Mouse (Mus musculus): ENCODE measurements around the gene Zmynd10.
"Not testable (repeated sequence)": the region's sequence is repeated elsewhere in the genome, so short reads cannot be mapped to it uniquely, and the experiment has no call there.

Zmynd10 gene

GRCm38 (mm10) chr9:107555031-107555457 is 7.9 kb downstream of the Zmynd10 start:
- DNase-seq (ENCODE audit: low spot score in 2 of 2), result peak in 1 of 2 experiments; percentile 55

DNA sequence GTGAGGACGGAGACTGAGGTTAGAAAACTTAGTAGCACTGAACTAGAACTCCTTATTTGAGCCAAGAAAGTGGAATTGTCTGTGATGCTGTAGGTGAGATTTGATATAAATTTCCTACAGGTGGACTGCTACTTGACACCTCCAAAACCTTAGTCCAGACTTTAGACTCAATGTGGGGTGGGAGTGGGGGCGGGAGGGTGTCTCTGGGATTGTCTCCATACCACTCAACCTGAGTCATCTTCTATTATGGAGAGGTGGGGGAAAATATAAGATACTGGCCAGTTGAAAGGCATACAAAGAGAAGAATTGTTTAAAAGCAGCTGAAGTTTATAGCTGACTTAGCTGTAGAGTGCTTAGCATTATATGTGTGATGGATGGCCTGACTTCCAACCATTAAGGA is 8.6 kb downstream of the Zmynd10 start:
- DNase-seq (ENCODE audit: low spot score in 2 of 2), result no peak

DNA sequence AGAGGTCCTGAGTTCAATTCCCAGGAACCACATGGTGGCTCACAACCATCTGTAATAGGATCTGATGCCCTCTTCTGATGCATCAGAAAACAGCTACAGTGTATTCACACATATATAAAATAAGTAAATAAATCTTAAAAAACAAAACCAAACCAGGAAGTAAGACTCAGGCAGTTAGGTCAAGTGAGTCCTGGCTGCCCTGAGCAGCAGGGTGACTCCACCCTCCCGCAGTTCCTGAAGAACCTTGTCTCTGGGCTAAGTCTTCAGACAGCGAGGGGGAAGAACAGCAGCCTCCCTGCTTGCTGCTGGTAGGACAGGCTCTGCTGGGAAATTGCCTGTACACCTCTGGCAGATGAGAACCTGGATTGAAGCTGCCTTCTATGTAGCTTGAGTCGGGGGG is 9.2 kb downstream of the Zmynd10 start:
- no peak for DNase-seq (ENCODE audit: low spot score in 2 of 2)

DNA sequence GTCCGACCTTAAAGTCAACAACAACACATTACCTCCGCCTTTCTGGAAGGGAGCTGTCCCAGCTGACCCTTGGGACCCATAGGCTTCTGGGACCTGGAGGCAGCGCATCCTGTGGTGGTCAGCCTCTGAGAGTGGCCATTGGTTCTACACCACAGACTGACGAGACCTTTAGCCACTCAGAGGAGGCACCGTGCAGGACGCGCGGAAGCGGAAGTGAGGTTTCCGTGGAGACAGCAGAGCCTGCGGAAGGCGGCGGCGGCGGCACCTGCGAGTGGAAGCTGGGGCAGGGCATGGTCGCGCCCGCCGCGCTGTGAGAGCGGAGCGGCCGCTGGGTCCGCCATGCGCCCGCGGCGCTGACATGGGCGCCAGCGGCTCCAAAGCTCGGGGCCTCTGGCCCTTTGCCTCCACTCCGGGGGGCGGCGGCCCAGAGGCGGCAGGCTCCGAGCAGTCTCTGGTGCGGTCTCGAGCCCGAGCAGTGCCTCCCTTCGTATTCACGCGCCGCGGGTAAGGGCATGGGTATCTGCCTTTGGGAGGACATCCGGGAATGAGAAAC is 16.0 kb downstream of the Zmynd10 start, which contains the start of gene Tusc2:
Gene Tusc2 (plus strand): TSS at position 227 of the 553 bp plus-strand sequence.
- DNase-seq (ENCODE audit: low spot score in 2 of 2), result peak; percentile 92 to 96

GRCm38 (mm10) chr9:107565556-107565955 is 18.5 kb downstream of the Zmynd10 start:
- not testable (repeated sequence) for DNase-seq (ENCODE audit: low spot score in 2 of 2)

DNA sequence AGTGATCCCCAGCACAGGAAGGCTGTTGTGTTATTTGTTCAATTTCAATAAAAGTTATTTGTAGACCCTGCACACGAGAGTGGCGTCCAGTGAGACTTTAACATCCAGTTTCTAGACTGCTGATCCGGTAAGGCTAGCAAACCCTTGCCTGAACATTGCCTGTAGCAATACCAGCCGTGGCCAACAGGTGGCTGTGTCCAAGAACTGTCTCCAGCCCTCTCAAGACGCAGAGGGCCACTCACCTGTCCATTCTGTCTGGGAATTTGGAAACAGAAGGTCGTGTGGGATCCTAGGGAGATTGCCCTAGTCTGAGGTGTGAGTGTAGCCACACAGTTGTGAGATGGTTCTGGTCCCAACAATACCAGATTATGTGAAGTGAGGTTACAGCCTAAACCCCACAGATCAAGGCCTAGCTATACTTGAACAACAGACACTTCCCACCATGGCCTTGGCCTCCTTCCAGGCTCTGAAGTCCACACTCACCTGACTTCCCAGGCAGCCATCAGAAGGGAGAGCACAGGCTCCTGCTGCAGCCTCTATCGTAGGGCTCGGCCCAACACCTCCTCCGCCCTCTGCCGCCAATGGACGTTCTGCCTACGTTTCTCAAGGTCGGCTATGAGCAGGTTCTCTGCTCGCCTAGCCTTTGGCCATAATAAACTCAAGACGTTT is 19.1 kb downstream of the Zmynd10 start:
- peak; percentile 89 to 97 for DNase-seq (ENCODE audit: low spot score in 2 of 2)

DNA sequence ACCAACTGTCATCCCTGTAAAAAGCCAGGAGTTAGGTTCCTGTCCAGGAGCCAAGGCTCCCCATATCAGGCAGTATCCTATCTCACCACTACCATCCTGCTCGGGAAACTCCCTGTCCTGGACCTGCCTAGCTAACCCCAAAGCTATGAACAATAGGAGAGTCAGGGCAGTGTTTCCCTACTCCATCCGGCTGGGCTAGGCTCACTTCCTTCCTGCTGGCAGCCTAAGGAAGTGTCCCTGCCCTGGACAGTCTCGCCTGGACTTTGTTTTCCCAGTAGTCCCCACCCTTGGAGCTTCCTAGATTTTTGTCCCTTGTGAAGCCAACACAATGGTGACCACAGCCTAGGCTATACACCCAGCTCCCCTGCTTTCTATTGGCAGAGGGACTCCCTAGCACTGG is 19.8 kb downstream of the Zmynd10 start:
- no peak for DNase-seq (ENCODE audit: low spot score in 2 of 2)

DNA sequence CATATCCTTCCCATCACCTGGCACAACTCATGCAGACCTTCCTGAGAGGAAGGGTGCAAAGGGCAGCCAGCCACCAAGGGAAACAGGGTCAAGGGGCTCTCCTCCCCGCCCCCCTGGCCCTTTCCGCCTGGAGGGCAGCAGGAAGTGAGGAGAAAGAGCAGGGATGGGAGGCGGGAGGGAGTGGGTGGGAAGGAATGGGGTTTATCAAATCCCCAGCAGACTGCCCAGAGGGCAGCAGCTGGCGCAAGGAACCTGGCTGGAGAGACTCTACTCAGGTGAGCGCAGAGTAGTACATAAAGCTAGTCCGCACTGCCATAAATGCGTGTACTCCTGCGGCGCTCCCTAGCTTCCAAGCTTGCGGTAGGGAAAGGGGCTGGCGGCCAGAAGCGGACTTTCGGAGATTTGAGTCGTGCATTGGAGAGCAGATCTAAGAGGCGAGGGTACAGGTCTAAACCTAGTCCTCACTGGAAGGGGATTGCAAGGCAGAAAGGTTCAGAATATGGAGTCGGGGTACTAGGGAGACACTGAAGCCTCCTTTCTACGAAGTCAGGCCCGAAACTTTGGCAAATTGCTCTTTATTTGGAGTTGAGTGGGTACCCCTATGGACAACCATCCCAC is 20.7 kb downstream of the Zmynd10 start, which contains the start of gene Hyal2:
Gene Hyal2 (plus strand): TSS at position 244 of the 618 bp plus-strand sequence.
- no peak for DNase-seq (ENCODE audit: low spot score in 2 of 2)

- DNase-seq (ENCODE audit: low spot score in 2 of 2), result peak; percentile 86 to 90
Measured at GRCm38 (mm10) chr9:107568331-107569261, 21.5 kb downstream of the Zmynd10 start.

DNA sequence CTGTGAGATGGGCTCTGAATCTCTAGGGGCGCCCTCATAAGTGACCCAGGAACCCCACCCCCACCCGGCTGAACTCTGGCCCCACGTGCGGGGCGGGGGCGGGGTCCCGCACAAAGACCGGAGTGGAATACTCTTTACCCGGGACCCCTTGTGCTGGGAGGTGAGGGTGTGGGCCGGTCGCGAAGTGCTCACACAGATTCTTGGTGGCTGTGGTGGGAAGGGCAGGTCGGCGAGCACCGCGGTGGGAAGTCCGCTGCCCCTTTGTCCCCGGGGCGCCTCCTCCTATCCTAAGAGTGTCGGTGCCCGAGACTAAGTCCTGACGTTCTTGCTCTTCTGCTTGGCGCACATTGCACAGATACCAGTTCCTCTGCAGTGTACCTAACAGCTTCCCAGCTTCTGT is 22.2 kb downstream of the Zmynd10 start:
- DNase-seq (ENCODE audit: low spot score in 2 of 2), result no peak

- DNase-seq (ENCODE audit: low spot score in 2 of 2), result no peak
Measured at GRCm38 (mm10) chr9:107570016-107570415, 22.9 kb downstream of the Zmynd10 start.

GRCm38 (mm10) chr9:107570845-107571244 is 23.7 kb downstream of the Zmynd10 start:
- no peak for DNase-seq (ENCODE audit: low spot score in 2 of 2)

GRCm38 (mm10) chr9:107571534-107572326 is 24.6 kb downstream of the Zmynd10 start:
- no peak for DNase-seq (ENCODE audit: low spot score in 2 of 2)

- no peak for DNase-seq (ENCODE audit: low spot score in 2 of 2)
Measured at GRCm38 (mm10) chr9:107572327-107572662, 25.2 kb downstream of the Zmynd10 start.

DNA sequence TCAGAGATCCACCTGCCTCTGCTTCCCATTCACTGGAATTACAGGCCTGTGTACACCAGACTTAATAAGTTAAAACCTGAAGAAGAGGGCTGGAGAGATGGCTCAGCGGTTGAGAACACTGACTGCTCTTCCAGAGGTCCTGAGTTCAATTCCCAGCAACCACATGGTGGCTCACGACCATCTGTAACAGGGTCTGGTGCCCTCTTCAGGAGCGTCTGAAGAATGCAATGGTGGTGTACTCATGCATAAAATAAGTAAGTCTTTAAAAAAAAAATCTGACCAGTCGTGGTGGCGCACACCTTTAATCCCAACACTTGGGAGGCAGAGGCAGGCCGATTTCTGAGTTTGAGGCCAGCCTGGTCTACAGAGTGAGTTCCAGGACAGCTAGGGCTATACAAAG is 26.7 kb downstream of the Zmynd10 start:
- not testable (repeated sequence) for DNase-seq (ENCODE audit: low spot score in 2 of 2)

- no peak for DNase-seq (ENCODE audit: low spot score in 2 of 2)
Measured at GRCm38 (mm10) chr9:107575579-107576356, 28.7 kb downstream of the Zmynd10 start.

DNA sequence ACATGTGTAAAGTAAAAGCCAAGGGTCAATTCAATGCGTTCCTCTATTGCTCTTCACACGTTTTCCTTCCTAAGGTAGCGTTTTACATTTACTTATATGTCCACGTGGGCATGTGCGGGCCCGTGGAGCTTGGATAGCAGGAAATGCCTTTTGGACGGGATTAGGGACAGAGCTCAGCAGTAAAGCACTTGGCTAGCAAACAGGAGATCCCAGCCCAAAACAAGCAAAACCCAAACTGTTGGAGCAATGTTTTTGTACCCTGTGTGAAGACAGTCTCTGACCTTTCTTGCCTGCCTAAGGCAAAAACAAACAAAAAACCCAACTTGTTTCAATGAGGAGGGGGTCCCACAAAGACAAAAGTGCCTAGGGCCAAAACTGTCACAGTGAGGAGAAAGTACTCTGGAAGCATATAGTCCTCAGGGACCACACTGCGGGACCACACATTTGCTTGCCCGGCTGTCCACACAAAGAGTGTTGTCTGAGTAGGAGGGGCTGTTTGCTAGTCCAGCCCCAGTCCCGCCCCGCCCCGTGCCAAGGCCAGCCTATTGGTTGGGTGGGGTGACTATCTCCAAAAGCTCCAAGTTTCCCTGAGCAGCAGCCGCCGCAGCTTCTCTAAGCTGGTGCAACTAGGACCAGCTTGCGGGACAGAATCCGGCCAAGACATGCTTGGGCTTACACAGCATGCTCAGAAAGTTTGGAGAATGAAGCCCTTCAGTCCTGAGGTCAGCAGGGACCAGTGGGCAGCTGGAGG is 29.4 kb downstream of the Zmynd10 start, which contains the start of gene Hyal1:
Gene Hyal1 (plus strand): TSS at position 571 of the 751 bp plus-strand sequence.
- peak; percentile 84 to 89 for DNase-seq (ENCODE audit: low spot score in 2 of 2)

DNA sequence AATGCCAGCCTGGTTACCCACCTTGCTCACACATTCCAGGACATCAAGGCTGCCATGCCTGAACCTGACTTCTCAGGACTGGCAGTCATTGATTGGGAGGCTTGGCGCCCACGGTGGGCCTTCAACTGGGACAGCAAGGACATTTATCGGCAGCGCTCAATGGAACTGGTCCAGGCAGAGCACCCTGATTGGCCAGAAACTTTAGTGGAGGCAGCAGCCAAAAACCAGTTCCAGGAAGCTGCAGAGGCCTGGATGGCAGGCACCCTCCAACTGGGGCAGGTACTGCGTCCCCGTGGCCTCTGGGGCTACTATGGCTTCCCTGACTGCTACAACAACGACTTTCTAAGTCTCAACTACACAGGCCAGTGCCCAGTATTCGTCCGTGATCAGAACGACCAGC is 30.8 kb downstream of the Zmynd10 start:
- no peak for DNase-seq (ENCODE audit: low spot score in 2 of 2)

GRCm38 (mm10) chr9:107578587-107578986 is 31.5 kb downstream of the Zmynd10 start, which contains the start of gene Naa80:
Gene Naa80, plus strand, starts transcription at chr9:107578887.
- no peak for DNase-seq (ENCODE audit: low spot score in 2 of 2)
